Mouse (Mus musculus) cerebellum, adult 18-20 months (tissue): ENCODE results near the gene Gadd45a.

Experiments
- DNase-seq, 2 experiments: peaks; one replicate each; pipeline ENCODE4 v3.0.0; 2021

Gene Gadd45a

DNA sequence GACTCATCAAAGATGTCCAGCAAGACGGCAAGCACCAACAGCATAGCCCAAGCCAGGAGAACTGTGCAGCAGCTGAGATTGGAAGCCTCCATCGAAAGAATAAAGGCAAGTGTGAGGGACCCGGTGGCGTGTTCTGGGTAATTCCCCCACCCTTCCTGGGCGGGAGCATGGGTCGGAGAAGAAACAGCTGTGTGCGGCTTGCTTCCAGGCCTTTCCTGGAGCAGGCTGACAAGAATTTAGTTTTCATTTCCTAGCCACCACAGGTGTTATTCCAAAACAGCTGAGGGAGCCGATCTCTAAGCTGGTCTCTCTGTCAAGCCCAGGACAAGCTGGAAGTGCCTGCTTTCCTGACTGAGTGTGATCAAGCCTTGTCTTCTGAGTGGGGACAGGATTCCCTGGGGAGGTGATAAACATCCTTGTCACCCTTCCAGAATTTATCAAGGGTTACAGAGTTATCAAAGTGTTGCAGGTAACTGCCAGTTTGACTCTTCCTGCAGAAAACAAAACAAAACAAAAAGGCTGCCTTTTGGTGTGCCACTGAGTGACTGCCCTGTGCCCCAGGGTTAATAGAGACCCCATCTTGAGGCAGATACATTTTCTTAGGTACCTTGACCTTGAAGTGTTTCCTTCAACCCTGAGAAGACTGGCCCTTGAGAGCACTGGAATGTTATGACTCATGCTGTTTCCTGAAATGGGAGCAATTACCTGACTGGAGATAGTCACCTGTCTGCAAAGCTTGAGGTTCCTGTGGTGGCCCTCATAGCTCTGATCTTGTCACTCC lies 21.3 kb downstream of the Gadd45a start:
- DNase-seq = no peak

DNA sequence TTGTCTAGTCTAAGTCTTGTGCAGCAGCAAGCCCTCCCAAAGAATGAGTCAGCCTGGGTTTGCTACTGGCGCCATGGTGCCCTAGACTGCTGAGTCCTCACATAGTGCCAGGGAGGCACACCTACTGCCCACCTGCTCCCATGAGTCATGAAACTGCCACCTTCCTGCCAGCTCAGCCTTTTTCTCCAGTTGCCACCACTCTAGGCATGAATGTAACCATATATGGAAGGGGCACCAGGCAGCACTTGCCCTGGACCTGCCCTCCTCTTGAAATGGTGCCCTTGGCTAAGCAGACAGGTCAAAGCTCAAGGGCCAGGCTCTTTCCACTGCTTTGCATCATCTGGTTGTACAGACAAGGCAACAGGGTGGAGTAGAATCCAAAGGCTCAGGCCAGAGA lies 22.6 kb downstream of the Gadd45a start:
- DNase-seq = no peak

DNA sequence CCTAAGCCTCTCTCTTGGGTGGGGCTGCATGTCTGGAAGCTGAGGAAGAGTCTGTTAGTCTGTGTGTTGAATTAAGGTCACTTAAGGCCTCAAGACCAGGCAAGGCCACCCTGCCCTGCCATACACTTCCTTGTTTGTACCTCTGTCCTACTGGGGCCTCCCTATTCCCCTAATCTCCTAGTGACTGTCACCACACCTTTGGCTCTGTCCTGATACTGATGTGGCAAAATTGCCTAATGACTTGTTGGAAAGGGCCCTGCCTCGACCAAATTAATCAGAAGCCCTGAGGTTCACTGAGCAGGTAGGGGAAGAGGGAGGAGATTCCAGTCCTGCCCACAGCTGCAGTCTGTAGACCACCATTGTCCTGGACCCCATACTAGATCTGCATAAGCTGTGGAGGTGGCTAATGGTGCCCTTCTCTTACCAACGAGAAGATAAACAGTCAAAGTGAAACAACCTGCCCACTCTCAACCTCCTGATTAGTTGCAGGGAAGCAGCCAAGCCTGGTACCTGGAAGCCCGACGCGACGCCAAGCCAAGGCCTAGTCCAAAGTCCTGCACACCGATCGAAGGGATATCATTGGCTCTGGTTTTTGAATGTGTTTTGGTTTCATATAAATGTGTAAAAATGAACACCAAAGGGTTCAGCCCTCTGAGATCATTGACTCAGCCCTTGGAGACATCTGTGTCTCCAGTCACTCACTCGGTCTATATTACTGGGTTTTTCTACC lies 23.1 kb downstream of the Gadd45a start:
- no peak for DNase-seq

DNA sequence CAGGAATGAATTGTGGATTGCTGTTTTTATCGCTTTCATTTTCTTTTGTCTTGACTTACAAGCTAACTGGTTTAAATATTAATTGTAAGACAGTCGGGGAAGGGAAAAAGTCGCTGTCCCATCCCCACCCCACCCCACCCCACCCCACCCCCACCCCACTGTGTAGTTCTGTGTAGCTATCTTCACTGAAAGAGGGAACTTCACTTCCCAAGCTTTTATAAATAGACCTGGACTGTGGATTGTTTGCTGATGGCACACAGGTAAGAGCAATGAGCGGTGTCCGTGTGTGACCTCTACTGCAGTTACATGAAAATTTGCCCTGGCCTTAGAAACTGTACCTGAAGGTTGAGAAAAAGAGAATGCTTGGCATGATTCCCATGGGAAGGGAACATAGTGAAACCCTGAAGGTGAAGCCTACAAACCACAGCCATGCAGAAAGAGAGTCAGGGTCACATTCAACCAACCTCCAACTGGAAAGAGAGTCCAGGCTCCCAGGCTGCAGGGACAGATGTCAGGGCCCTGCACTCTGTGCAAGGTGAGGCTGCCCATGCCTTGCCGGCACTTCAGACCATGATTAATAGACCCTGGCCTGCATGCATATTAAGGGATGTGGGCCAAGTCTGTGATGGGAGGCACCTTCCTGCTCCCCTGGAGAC lies 23.8 kb downstream of the Gadd45a start:
- no peak for DNase-seq

DNA sequence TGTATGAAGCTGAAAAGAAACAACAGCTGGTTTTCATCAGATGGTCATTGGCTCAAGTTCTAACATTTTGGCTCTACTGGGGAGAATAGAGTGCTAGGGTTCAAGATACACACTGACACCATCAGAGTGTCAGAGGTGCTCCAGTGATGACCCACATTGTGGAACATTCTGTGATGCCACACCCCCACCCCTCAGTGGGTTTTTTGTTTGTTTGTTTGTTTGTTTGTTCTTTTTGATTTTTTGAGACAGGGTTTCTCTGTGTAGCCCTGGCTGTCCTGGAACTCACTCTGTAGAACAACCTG lies 26.1 kb downstream of the Gadd45a start:
- DNase-seq = no peak

DNA sequence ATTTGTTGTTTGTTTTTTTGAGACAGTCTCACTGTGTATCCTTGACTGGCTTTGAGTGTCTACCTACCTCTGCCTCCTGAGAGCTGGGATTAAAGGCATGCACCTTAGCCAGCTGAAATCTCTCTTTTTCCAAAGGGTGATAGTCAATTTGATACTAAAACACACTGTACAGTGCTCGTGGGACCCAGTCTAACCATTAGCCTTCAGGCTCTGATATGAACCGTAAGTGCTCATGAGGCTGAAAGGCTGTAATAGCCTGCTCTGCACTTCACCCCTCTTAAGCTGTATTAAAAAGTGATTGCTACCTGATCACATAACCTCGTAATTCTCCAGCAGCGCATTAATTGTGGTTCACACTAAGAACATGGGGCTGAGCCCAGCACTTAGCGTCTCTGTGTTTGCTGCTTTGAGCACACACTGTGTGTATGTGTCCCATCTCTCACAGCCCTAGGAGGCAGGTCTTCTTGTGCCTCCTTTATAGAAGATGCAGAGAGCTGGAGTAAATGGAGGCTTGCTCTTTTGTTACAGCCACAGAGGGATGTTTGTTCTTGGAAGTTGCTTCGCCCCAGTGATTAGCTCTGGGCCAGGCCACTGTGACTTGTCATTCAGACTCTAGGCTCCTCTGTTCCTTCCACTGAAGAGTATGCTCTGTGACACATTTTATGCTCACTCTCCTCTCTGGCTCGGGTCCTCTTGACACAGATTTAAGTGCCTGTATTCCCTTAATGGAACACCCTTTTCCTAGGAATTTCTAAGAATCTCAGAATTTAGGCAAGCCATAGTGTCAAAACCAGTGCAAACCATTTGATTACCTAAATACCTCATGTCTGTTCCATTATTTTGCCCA lies 26.7 kb downstream of the Gadd45a start:
- DNase-seq = no peak

DNA sequence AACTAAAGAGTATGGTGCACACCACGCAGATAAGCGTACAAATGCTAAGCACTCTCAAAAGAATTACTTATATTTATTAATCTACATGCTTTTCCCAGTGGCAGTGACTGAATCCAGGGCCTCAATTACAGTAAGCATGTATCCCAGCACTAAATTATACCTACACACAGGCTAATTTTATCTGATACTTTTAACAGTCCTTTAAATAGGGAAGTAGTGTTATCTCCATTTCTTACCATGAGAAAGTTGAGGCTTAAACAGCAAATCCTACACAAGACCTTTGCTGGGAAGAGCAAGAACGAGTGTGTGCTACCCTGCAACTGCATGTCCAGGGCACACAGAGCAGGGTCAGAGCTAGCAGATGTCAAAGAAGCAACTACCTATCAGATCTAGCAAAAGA lies 27.4 kb downstream of the Gadd45a start:
- DNase-seq = no peak

DNA sequence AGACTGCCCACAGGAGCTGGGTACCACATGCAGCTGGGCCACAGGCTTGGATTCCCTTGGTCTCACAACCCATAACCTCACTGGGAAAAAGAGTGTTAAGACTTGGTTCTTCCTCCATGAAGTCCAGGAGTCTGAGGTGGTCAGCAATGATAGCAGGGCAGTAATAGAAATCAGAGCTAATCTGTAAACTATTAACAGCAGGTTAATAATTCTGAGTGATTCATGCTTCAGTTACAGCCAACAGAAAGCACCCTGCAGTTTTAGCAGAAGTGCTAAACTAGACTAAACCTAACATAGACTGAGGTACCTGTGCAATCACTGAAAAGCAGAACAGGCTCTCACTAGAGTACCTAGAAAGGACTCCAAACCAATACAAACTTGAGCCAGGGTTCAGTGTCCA lies 37.5 kb downstream of the Gadd45a start:
- no peak for DNase-seq

DNA sequence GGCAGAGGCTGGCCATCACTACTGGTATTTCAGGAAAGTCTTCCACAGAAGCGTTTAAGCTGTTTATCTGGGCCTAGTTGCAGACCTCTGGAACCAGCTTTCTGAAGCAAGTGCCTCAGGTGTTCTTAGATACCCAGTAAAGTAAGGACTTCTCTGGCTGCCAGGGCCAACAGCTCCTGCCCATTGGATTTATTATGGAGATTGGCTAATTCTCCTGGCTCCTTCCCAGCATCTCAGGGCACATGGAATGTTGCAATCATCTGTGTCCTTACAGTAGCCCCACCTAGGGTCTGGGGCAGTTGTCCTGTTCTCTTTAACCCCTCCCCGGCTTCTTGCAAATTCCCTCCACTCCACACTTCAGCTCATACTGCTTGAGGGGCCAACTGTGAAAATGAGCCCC lies 38.6 kb downstream of the Gadd45a start:
- DNase-seq = no peak

DNA sequence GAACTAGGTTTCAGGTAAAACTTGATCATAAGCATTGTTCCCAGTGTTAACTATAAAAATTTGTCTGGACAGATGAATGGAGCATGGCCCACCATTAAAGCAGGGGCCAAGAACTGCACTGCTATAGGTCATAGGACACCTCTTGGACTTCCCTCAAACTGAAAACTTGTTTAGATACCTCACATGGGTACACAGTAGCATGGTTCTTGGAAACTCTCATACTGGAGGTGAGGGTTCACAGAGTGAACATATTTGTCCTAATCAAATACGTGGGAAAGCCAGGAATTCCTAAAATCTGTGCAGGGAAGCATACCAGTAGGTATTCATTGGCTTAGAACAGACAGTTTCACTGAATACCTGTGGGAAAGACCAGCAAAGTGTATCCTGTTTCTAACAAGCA lies 41.0 kb downstream of the Gadd45a start:
- DNase-seq = no peak

DNA sequence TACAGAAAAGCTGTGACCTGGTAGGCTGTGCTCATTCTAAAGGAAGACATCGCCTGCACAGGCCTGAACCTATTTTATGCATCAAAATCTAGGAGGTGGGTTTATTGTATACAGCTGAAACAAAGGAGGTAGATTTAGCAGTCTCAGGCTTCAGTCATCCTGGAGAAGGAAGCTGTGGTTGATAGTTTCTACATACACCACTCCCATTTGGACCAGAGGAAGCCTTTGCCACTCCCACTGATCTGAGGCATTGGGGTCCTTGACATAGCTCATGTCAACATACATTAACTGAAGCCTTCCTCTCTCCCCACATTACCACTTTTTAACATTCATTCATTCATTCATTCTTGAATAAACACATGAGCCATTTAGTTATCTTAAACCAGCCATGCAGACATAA lies 41.4 kb downstream of the Gadd45a start:
- no peak for DNase-seq

DNA sequence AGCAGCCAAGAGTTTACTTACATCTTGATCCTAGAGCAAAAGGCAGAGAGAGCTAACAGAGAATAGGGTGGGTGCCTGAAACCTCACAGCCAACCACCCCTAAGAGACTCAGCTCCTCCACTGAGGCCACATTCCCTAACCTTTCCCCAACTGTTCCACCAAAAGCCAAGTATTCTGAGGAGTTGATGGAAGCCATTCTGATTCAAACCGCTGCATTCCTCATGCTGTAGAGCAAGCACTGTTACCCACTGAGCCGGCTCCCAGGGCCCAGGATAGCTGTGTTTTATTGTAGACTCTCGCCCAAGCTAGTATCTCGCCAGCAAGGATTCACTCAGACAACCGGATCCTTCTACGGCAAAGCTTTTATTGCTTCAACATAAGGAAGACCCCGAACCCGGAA lies 42.3 kb downstream of the Gadd45a start:
- DNase-seq = no peak

DNA sequence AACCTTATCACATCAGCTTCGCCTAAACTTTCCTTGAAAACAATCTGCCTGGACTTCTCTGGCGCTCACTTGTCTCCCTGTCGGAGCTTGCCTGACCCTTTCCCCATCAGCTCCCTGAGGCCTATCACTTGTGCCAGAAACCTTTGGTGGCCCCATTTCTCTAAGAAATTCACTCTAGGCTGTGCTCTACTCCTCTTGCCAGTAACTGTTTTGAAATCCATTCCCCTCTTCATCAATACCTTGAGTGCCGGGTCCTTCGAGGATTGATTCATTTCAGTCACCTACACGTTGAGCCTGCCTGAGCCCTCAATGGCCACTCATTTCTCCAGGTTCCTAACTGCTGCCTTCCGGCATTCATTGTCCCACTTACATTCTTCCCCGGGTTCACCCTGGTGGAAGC lies 44.5 kb downstream of the Gadd45a start:
- DNase-seq = no peak

DNA sequence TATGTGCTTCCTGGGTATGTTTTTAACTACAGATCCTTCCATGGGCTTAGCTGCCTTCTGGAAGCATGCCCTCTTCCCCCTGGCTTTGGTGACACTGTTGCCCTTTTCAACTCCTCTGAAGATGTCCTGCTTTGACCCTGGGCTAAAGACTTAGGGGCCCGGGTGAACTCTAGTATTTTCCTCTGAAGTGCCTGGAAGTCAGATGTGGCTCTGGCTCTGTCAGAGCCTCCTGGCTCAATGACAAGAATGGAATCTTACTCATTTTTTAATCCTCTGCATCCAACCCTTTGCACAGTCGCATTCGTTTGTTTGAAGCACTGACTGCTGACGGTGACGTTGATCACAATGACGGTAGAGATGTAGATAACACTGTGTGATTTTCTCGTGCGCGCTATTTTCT lies 45.0 kb downstream of the Gadd45a start:
- DNase-seq = no peak

DNA sequence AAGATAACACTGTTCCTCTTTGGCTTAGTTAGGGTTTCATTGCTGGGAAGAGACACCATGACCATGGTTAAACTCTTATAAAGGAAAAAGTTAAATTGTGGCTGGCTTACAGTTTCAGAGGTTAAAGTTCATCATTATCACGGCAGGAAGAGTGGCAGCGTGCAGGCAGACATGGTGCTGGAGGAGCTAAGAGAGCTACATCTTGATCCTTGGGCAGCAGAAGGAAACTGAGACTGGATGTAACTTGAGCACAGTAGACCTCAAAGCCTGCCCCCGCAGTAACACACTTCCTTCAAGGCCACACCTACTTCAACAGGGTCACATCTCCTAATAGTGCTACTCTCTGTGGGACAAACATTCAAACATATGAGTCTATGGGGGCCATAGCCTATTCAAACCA lies 47.7 kb downstream of the Gadd45a start:
- no peak for DNase-seq

DNA sequence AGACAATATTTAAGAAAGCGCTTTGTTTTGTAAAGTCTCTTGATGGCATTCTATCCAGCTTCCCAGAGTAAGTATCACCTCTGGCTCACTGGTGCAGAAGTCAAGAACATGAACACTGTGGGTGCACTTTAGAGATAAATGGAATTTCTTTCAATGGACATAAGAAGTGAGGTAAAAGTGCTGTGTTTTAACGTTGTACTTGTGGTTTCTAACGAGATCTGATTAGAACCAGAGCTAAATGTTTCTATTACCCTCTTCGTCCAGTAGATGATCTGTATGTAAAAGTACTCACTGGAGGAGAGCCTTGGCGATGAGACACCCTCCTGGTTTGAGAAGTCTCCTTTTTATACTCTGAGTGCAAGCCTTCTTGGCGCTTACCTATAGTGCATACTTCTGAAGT lies 48.2 kb downstream of the Gadd45a start:
- no peak for DNase-seq

DNA sequence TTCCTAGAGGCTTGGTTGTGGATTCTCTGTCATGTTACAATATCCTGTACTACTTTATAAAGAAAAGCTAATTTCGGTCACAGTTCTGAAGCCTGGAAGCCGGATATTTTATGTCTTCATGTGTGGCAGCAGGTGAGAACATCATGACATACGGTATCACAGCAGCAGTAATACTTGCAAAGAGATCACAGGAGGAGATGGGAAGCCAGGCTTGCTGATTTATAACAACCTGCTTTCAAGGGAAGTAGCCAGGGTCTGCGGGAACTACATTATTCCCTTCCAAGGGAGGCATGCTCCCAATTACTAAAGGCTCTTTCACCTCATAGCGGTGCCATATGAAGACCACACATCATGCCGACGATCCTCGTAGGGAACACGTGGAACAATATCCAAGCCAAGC lies 48.9 kb downstream of the Gadd45a start:
- DNase-seq = no peak

DNA sequence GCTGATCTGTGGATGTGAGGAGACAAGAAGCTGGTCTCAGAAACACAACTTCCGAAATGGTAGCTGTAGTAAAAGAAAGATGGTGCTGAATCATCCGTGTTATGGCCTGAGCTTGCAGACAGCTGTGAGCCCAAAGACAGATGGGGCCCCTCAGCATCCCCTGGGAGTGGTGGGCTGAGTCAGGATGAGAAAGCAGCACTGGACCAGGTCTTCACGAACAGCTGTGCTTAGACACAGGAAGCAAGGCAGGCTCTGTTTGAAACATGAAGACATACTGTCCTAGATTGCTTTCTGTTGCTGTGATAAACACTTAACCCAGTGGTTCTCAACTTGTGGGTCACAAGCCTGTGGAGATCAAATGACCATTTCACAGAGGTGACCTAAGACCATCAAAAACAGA lies 49.6 kb downstream of the Gadd45a start:
- DNase-seq = no peak

DNA sequence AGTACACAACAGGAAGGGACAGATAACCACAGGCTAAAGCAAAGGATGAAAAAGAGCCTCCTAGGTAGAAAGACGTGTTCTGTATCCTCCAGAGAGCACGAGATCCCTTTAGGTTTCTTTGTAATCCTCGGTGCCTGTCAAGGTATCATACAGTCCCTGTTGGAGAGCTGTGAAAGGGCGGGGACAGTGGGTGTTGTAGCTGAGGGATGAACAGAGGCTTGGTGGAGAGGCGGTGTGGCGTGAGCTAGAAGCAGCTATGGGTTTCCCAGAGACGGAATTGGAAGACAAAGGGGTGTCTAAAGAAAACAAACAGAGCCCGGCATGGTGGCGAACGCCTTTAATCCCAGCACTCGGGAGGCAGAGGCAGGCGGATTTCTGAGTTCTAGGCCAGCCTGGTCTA lies 51.2 kb downstream of the Gadd45a start:
- DNase-seq = no peak

DNA sequence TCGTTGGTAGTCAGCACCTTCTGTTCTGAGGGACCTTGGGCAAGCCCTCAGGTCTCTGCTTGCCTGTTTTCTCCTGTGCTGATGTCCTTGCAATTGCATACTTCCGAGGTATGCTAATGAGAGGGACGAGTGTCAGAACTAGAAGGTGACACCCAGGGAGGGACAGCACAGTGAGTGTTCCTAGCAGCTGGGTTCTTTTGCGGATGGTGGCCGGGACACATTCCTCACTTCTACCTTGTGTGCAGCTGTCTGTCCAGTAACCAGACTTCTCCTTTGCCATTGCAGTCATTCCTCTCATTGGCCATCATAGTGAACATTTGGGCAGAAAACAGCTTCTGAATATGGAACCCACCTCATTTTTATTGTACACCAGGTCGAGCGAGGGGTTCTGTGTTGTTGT lies 51.8 kb downstream of the Gadd45a start:
- DNase-seq = no peak
